Mouse (Mus musculus): ENCODE results near the gene Pxk. TPM values are rescaled to one million over a fixed set of nuclear protein-coding genes. Genes with fewer than 3 reads are reported as not detected.

Gene Pxk
- 66.0 and 66.3 TPM in 2 replicates for polyA plus RNA-seq (2012; rRNA removed)

DNA sequence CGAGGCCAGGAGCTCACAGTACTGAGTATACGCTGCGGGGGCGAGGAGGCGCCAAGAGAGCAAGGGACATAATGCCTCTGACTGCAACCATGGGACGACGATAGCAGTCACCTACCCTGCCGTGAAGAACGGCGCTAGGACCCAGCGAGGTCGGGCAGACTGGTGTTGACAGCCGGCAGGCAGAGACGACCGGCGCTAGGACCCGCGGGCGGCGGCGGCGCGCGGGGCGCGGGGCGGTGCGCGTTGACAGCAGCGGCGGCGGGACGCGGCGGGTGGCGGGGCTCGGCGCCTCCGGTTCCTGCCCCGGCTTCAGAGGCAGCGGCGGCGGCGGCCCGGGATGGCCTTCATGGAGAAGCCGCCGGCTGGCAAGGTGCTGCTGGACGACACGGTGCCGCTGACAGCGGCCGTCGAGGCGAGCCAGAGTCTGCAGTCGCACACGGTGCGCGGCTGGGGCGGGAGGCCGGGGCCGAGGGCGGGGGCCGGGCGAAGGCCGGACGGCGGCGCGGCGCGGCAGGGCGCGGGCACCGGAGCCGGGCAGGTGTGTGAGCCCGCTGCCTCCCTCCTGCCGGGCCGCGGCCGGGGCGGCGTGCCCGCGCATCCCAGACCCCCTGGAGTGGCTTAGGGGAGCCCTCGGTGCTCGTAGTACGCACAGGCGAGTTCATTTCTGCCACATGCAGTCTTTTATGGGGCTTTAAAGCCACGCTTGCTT lies at the start of gene Pxk:
TSS of gene Pxk (plus strand) at position 234 of the 709 bp plus-strand sequence.

DNA sequence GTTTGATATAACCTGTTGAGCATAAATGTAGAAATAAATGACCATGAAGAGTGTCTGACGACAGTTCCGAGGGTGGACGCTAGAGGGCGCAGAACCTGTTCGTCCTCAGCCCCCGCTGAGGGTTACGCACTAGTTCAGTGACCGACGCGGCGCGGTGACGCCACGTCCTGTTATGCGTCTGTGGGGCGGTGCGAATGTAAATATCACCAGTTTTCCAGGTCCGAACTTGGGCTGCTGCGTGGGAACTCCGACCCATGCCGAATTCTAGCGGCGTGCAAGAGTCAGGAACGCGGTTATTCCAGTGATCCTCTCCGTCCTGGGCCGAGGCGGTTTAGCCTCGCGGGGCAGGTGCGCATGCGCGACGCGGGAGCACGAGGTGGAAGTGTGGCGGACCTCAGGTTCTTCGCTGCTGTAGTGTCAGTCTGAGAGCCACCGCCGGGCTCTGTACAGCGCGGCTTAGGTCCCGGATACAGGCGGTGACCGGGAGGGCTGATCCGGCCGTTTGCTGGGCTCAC lies 17.8 kb upstream of the Pxk start, which contains the start of gene Rpp14:
TSS of gene Rpp14 (plus strand) at position 203 of the 515 bp plus-strand sequence.

DNA sequence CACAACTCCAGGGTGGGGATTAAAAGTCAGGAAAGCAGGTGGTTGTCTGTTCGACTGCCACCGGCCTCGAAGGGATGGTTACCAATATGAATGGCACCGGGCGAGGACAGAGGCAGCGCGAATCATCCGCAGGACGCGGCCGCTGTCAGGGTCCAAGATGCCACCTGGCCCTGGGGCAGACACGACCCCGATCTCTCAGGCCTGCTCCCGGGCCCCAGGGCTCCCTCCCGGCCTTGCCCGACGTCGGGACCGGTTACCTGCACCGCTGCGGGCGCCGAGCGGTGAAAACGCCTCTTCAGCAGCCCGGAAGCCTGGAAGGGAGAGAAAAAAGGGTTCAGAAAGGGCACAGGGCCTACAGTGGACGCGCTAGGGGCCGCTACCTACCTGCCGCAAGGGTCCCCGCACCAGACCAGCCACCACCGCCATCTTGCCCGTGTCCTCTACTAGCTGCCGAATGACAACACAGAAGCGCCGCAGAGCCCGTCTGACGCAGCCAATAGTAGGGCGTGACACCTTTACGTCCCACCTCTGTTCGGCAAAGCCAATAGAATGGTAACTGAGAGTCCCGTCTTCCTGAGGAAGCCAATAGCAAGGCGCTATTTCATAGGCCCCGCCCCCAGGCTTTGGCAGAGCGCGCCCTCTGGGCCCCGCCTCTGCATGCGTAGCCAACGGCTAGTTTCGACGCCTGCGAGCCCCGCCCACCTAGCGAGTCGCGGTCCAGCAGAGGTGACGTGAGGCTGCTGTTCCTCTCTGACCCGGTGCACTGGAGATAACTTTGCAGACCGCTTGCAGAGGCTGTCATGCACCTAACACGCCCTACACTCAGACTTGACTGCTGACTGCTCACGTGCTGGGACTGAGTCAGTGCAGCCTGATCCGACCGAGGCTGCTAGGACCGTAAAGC lies 74.7 kb downstream of the Pxk start, which contains the start of gene Pdhb:
TSS of gene Pdhb (minus strand) at position 519 of the 904 bp plus-strand sequence.

DNA sequence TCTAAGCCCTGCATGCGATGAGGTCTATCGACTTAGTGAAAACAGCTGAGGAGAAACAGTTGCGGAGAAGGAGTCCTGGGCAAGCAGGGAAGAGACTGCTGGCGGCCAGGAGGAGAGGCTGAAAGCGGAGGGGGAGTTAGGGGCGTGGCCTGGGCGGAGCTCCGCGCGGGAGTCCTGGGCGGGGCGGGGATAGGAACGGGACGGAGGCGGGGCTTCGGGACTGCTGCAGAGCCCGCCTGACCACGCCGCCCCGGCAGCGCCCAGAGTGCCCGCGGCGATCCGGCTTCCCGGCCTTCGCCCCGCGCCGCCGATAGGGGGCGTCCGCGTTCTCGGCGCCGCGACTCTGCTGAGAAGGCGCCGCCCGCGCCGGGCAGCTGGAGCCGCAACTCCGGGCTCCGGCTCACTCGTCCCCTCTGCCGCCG lies 115.8 kb downstream of the Pxk start, which contains the start of gene Kctd6:
TSS of gene Kctd6 (plus strand) at position 338 of the 422 bp plus-strand sequence.

Other genes starting within 250 kb of the Pxk start
- gene Gm45521, start 140.9 kb upstream of the Pxk start, polyA plus RNA-seq (2012; rRNA removed): 0.17 and 0.18 TPM in 2 replicates
- gene Dnase1l3, start 103.6 kb upstream of the Pxk start, polyA plus RNA-seq (2012; rRNA removed): 0.01 TPM in 1 of 2 replicates, not detected in the other
- gene Abhd6, start 95.3 kb upstream of the Pxk start, polyA plus RNA-seq (2012; rRNA removed): 19.2 and 19.8 TPM in 2 replicates
- gene Rpp14, start 17.8 kb upstream of the Pxk start, polyA plus RNA-seq (2012; rRNA removed): 26.2 and 28.2 TPM in 2 replicates
- 201 and 216 TPM in 2 replicates for gene Pdhb, start 74.8 kb downstream of the Pxk start, polyA plus RNA-seq (2012; rRNA removed)
- 20.1 and 23.0 TPM in 2 replicates for gene Kctd6, start 115.9 kb downstream of the Pxk start, polyA plus RNA-seq (2012; rRNA removed)
- 0.11 and 0.13 TPM in 2 replicates for gene Acox2, start 161.1 kb downstream of the Pxk start, polyA plus RNA-seq (2012; rRNA removed)
- gene Fam107a, start 219.8 kb downstream of the Pxk start, polyA plus RNA-seq (2012; rRNA removed): 4.3 TPM in 2 replicates